Mouse (Mus musculus) CH12.LX (cell line): ENCODE measurements at regions not wholly inside any gene's neighbourhood (a gene's known extent, or its start where the extent isn't known, plus 50 kb on each side); places are given as distances from the start of the nearest gene placed in this dataset.
A peak's percentile ranks its signal among the peaks of the same experiment; 100 is the strongest.

Experiments
- DNase-seq: peaks from one replicate; pipeline ENCODE4 v3.0.0-alpha.2; 2013; ENCODE audit errors: extremely low read depth
- H3K27ac ChIP-seq: 2 replicates; pipeline ENCODE4 v1.5.1; 2012; ENCODE audit warnings: low read depth, mild to moderate bottlenecking, control low read depth, moderate library complexity; ENCODE audit not compliant: insufficient read depth
- H3K27me3 ChIP-seq: replicated peaks from 2 replicates; pipeline ENCODE3; 2012; ENCODE audit warnings: inconsistent platforms
- H3K36me3 ChIP-seq, 2 experiments: replicated peaks in 1 of 2; 2 replicates each; pipeline versions ENCODE3 to v1.6.1; 2012; ENCODE audit warnings: inconsistent platforms in 1 of 2, low read length in 1 of 2, mild to moderate bottlenecking in 1 of 2, mixed read lengths in 1 of 2, moderate library complexity in 1 of 2; ENCODE audit not compliant: control insufficient read depth in 1 of 2, insufficient read depth in 1 of 2
- H3K4me1 ChIP-seq, 2 experiments: 2 replicates each; pipeline ENCODE4 v1.6.1; 2012; ENCODE audit warnings: inconsistent platforms in 1 of 2, moderate library complexity in 1 of 2; ENCODE audit not compliant: insufficient read depth in 2 of 2, control insufficient read depth in 1 of 2
- H3K4me2 ChIP-seq: 2 replicates; pipeline ENCODE4 v1.6.1; 2012; ENCODE audit warnings: low read depth, mild to moderate bottlenecking, control low read depth; ENCODE audit not compliant: poor library complexity, insufficient read depth, severe bottlenecking
- H3K4me3 ChIP-seq, 3 experiments: fragments of 150-350 bp in 1 of 3; sonication (generic) in 1 of 3; replicated peaks in 1 of 3; 2 replicates each; pipeline versions ENCODE3 to v1.5.1; 2011 to 2012; ENCODE audit warnings: low read depth in 2 of 3, low read length in 2 of 3, mild to moderate bottlenecking in 2 of 3, moderate library complexity in 2 of 3, control low read depth in 1 of 3, improper control_type of control experiment in 1 of 3, inconsistent platforms in 1 of 3, mixed read lengths in 1 of 3; ENCODE audit not compliant: poor library complexity in 1 of 3
- H3K79me2 ChIP-seq: replicated peaks from 2 replicates; pipeline ENCODE4 v1.6.1; 2012; ENCODE audit warnings: mild to moderate bottlenecking, moderate library complexity; ENCODE audit not compliant: control insufficient read depth, poor library complexity, insufficient read depth, severe bottlenecking; ENCODE audit errors: extremely low read depth
- H3K9ac ChIP-seq: 2 replicates; pipeline ENCODE4 v1.6.1; 2012; ENCODE audit warnings: low read depth, mild to moderate bottlenecking, control low read depth, moderate library complexity; ENCODE audit not compliant: insufficient read depth
- H3K9me3 ChIP-seq: replicated peaks from 2 replicates; pipeline ENCODE3; 2012; ENCODE audit warnings: low read length, inconsistent platforms, mixed read lengths
- CTCF ChIP-seq, 2 experiments: IDR thresholded peaks in 1 of 2; conservative IDR thresholded peaks in 1 of 2; 2 replicates each; pipeline ENCODE4 v1.5.1; 2011 to 2012; ENCODE audit warnings: low read depth in 2 of 2, low read length in 2 of 2, improper control_type of control experiment in 1 of 2, inconsistent platforms in 1 of 2, mild to moderate bottlenecking in 1 of 2, moderate library complexity in 1 of 2
- JUND ChIP-seq: conservative IDR thresholded peaks from 2 replicates; pipeline ENCODE4 v1.6.1; 2011; ENCODE audit warnings: low read depth, low read length, improper control_type of control experiment
- MAFK ChIP-seq: IDR thresholded peaks from 2 replicates; pipeline ENCODE4 v1.6.1; 2011; ENCODE audit warnings: low read length, improper control_type of control experiment; ENCODE audit not compliant: insufficient replicate concordance
- MAZ ChIP-seq: IDR thresholded peaks from 2 replicates; pipeline ENCODE4 v1.6.1; 2012; ENCODE audit warnings: low read depth, mild to moderate bottlenecking, inconsistent platforms, low read length, improper control_type of control experiment, moderate library complexity
- MEF2A ChIP-seq: IDR thresholded peaks from 2 replicates; pipeline ENCODE4 v1.6.1; 2014; ENCODE audit warnings: low read depth, mild to moderate bottlenecking, inconsistent platforms, low read length, improper control_type of control experiment, borderline replicate concordance
- NELFE ChIP-seq: IDR thresholded peaks from 2 replicates; pipeline ENCODE4 v1.6.1; 2011; ENCODE audit warnings: low read depth, low read length, improper control_type of control experiment
- NRF1 ChIP-seq: IDR thresholded peaks from 2 replicates; pipeline ENCODE4 v1.6.1; 2014; ENCODE audit warnings: low read depth, mild to moderate bottlenecking, inconsistent platforms, low read length, improper control_type of control experiment, moderate library complexity
- RAD21 ChIP-seq: IDR thresholded peaks from 2 replicates; pipeline ENCODE4 v1.6.1; 2011; ENCODE audit warnings: low read depth, mild to moderate bottlenecking, low read length, improper control_type of control experiment, moderate library complexity
- RCOR1 ChIP-seq: conservative IDR thresholded peaks from 2 replicates; pipeline ENCODE4 v1.6.1; 2012; ENCODE audit warnings: low read depth, mild to moderate bottlenecking, inconsistent platforms, low read length, improper control_type of control experiment
- SIN3A ChIP-seq: IDR thresholded peaks from 2 replicates; pipeline ENCODE4 v1.6.1; 2012; ENCODE audit warnings: low read length, improper control_type of control experiment, inconsistent platforms
- SMC3 ChIP-seq: IDR thresholded peaks from 2 replicates; pipeline ENCODE4 v1.6.1; 2011; ENCODE audit warnings: low read depth, low read length, improper control_type of control experiment
- TBP ChIP-seq: conservative IDR thresholded peaks from 2 replicates; pipeline ENCODE4 v1.6.1; 2011; ENCODE audit warnings: low read depth, low read length, improper control_type of control experiment
- USF1 ChIP-seq: IDR thresholded peaks from 2 replicates; pipeline ENCODE4 v1.6.1; 2014; ENCODE audit warnings: low read depth, mild to moderate bottlenecking, inconsistent platforms, low read length, improper control_type of control experiment
- ZC3H11A ChIP-seq: IDR thresholded peaks from 2 replicates; pipeline ENCODE4 v1.6.1; 2012; ENCODE audit warnings: low read depth, mild to moderate bottlenecking, inconsistent platforms, low read length, improper control_type of control experiment
- dilution Hi-C: fragments of 300-500 bp; cut with MboI; formaldehyde crosslinking; loops from 2 replicates; pipeline ENCODE4 v1.14.3; 2020; ENCODE audit warnings: low sequenced_read_pairs; ENCODE audit not compliant: extremely low pct_unique_long_range_greater_than_20kb, extremely low pct_ligation_motif_present
- in situ Hi-C: fragments of 300-500 bp; cut with MboI; formaldehyde crosslinking; loops from 3 replicates; pipeline ENCODE4 v1.14.3; 2019; ENCODE audit warnings: low sequenced_read_pairs, low pct_ligation_motif_present, low pct_unique_long_range_greater_than_20kb, mixed read lengths

GRCm38 (mm10) chr4:22972784-22973584, 484.8 kb upstream of the Pou3f2 start:
- Histone ChIP-seq H3K4me3 (no peak overlapping the region), H3K4me2 (no peak overlapping the region), H3K36me3 (no peaks in the 10 kb centered on the region), H3K4me1 (no peaks in the 10 kb centered on the region), H3K79me2 (no peaks in the 10 kb centered on the region), H3K27ac (no peak overlapping the region), H3K9me3 (no peaks in the 10 kb centered on the region), H3K27me3 (no peaks in the 10 kb centered on the region), H3K9ac (no peak overlapping the region)
- in situ Hi-C loops = no loop called here
- dilution Hi-C loops = no loop called here
- TF ChIP-seq SMC3 (peak; percentile 23), MAZ (no peak), RAD21 (peak; percentile 43), RCOR1 (no peak), ZC3H11A (no peak), USF1 (no peak), CTCF (conservative IDR thresholded peaks at IDR 0.05 in 1 of 2, IDR thresholded peaks at IDR 0.05 in 1 of 2; ENCODE audit: low read depth in 2 of 2, low read length in 2 of 2) (peak in 1 of 2 experiments; percentile 37; a peak in 2 of 4 replicates), MEF2A (no peak)
- peak; percentile 3 for DNase-seq

- Histone ChIP-seq H3K27ac (no peak overlapping the region), H3K36me3 (no peaks in the 10 kb centered on the region), H3K9me3 (no peaks in the 10 kb centered on the region), H3K4me2 (no peak overlapping the region), H3K4me3 (no peak overlapping the region), H3K4me1 (no peaks in the 10 kb centered on the region), H3K9ac (no peak overlapping the region), H3K79me2 (no peaks in the 10 kb centered on the region), H3K27me3 (no peaks in the 10 kb centered on the region)
- no peak for DNase-seq
- in situ Hi-C loops = no loop called here
- dilution Hi-C loops = no loop called here
- TF ChIP-seq NRF1 = no peak
- no peak for TF ChIP-seq NELFE
- no peak for TF ChIP-seq MAFK
- TF ChIP-seq CTCF (conservative IDR thresholded peaks at IDR 0.05 in 1 of 2, IDR thresholded peaks at IDR 0.05 in 1 of 2; ENCODE audit: low read depth in 2 of 2, low read length in 2 of 2) = no peak
- no peak for TF ChIP-seq RCOR1
- no peak for TF ChIP-seq JUND
- no peak for TF ChIP-seq TBP
- TF ChIP-seq SIN3A = no peak
- no peak for TF ChIP-seq USF1
These were observed 483.0 kb upstream of the Pou3f2 start for GRCm38 (mm10) chr4:22971127-22971526.
